In genomic region chr17:82957409-82957808, GRCm38 (mm10) we compare ENCODE assay signal across 9 mouse cellular contexts.
DNase-seq lines count a peak whose midpoint lies in the region; ATAC-seq and TF ChIP-seq lines count a peak whose summit lies in the region.
"Had no signal": no experiment of that assay in that cellular context is flagged by ENCODE, and none has a peak within 500 bp of the region (broad histone marks: within the 10 kb centered on the region; RNA-seq: fewer than 3 reads in every experiment).

No protein-coding gene starts in this region.

- ATAC-seq in cerebellum, adult (ENCODE audit: insufficient number of reproducible peaks, low FRiP score, low TSS enrichment), result no peak
- no peak for ATAC-seq in liver, postnatal 0 days
- no peak for ATAC-seq in liver, embryonic 12.5 days
- ATAC-seq in kidney, postnatal 0 days (replicated peaks; ENCODE audit: low FRiP score, low read depth), result no peak

- peak; percentile 6 for DNase-seq in cerebellum, adult 11 months
- DNase-seq in liver, postnatal 0 days, result no peak
- DNase-seq in cerebellum, adult 9-10 months, result peak; percentile 37
- peak; percentile 84 for DNase-seq in kidney, postnatal 0 days (ENCODE audit: low spot score)
- peak; percentile 39 for DNase-seq in retina, adult 2 months (ENCODE audit: low read depth, low spot score)
- no peak for DNase-seq in spleen, adult 18-20 months

- no peaks in the 10 kb centered on the region for H3K27me3 ChIP-seq in liver, postnatal 0 days (ENCODE audit: insufficient read depth, low read length)
- H3K27me3 ChIP-seq in liver, embryonic 12.5 days (replicated peaks), result no peaks in the 10 kb centered on the region
- no peaks in the 10 kb centered on the region for H3K27me3 ChIP-seq in kidney, postnatal 0 days (ENCODE audit: insufficient read depth, low read length)
- H3K27me3 ChIP-seq: megakaryocyte, embryonic 14.5 days had no signal

- no peak overlapping the region for H3K4me2 ChIP-seq in liver, postnatal 0 days (ENCODE audit: low read depth, low read length)
- no peak overlapping the region for H3K4me2 ChIP-seq in liver, embryonic 12.5 days
- no peak overlapping the region for H3K4me2 ChIP-seq in kidney, postnatal 0 days (ENCODE audit: low read length)

- TF ChIP-seq CTCF in liver, postnatal 0 days (IDR thresholded peaks at IDR 0.05; ENCODE audit: low read depth), result peak; percentile 65
- TF ChIP-seq CTCF in kidney, postnatal 0 days (IDR thresholded peaks at IDR 0.05; ENCODE audit: low read depth), result peak; percentile 85

- H3K36me3 ChIP-seq in liver, postnatal 0 days (replicated peaks; ENCODE audit: insufficient read depth, low read length), result no peaks in the 10 kb centered on the region
- H3K36me3 ChIP-seq in liver, embryonic 12.5 days, result no peaks in the 10 kb centered on the region
- H3K36me3 ChIP-seq in kidney, postnatal 0 days (ENCODE audit: insufficient read depth, low read length), result no peaks in the 10 kb centered on the region

- H3K4me1 ChIP-seq in liver, postnatal 0 days (ENCODE audit: insufficient read depth), result no peaks in the 10 kb centered on the region
- H3K4me1 ChIP-seq in liver, embryonic 12.5 days, result no peaks in the 10 kb centered on the region
- no peaks in the 10 kb centered on the region for H3K4me1 ChIP-seq in kidney, postnatal 0 days (replicated peaks; ENCODE audit: insufficient read depth, low read length)
- H3K4me1 ChIP-seq: megakaryocyte, embryonic 14.5 days had no signal

- H3K9me3 ChIP-seq in liver, postnatal 0 days (ENCODE audit: low read length), result no peaks in the 10 kb centered on the region
- no peaks in the 10 kb centered on the region for H3K9me3 ChIP-seq in liver, embryonic 12.5 days (replicated peaks)
- H3K9me3 ChIP-seq in kidney, postnatal 0 days (replicated peaks; ENCODE audit: low read length), result no peaks in the 10 kb centered on the region
- H3K9me3 ChIP-seq: megakaryocyte, embryonic 14.5 days had no signal

- 35% methylated on average over 4 of the region's 4 CpGs for WGBS in liver, postnatal 0 days (ENCODE audit: insufficient replicate concordance)
- WGBS in liver, embryonic 12.5 days (ENCODE audit: insufficient replicate concordance), result 39% methylated on average over 4 of the region's 4 CpGs
- WGBS in kidney, postnatal 0 days, result 29% methylated on average over 4 of the region's 4 CpGs

- TF ChIP-seq EP300 in liver, postnatal 0 days (IDR thresholded peaks at IDR 0.05; ENCODE audit: low read depth), result no peak

- no peak overlapping the region for H3K27ac ChIP-seq in liver, postnatal 0 days (ENCODE audit: low read depth)
- no peak overlapping the region for H3K27ac ChIP-seq in liver, embryonic 12.5 days
- no peak overlapping the region for H3K27ac ChIP-seq in kidney, postnatal 0 days

- no peak overlapping the region for H3K4me3 ChIP-seq in liver, postnatal 0 days (ENCODE audit: low read depth, low read length)
- no peak overlapping the region for H3K4me3 ChIP-seq in liver, embryonic 12.5 days
- H3K4me3 ChIP-seq in kidney, postnatal 0 days (replicated peaks; ENCODE audit: low read depth, low read length), result no peak overlapping the region
- H3K4me3 ChIP-seq: megakaryocyte, embryonic 14.5 days had no signal

- no peak overlapping the region for H3K9ac ChIP-seq in liver, postnatal 0 days (replicated peaks)
- H3K9ac ChIP-seq in liver, embryonic 12.5 days, result no peak overlapping the region
- H3K9ac ChIP-seq in kidney, postnatal 0 days (ENCODE audit: low read depth, low read length), result no peak overlapping the region

Comparison
In these comparisons a context has a peak if more than half of its experiments do, and no peak if none do; other contexts are left out.
1. DNase-seq: peak in cerebellum, adult 11 months (single experiment), cerebellum, adult 9-10 months (single experiment), kidney, postnatal 0 days (single experiment) and retina, adult 2 months (single experiment); none in liver, postnatal 0 days (single experiment) and spleen, adult 18-20 months (0 of 2).